Mouse (Mus musculus) cerebellum, postnatal 10 days (tissue): ENCODE results near the gene Vps37b.

Source experiments
- DNase-seq, 2 experiments: peaks; one replicate each; pipeline ENCODE4 v3.0.0; 2021; ENCODE audit warnings: mixed read lengths in 2 of 2

Gene Vps37b

GRCm38 (mm10) chr5:124045453-124046010 is 13.5 kb upstream of the Vps37b start:
- DNase-seq = peak; percentile 87 to 92

- no peak for DNase-seq
Measured at GRCm38 (mm10) chr5:124043999-124044398, 11.9 kb upstream of the Vps37b start.

GRCm38 (mm10) chr5:124043212-124043978 is 11.3 kb upstream of the Vps37b start:
- peak; percentile 95 to 97 for DNase-seq

- DNase-seq = no peak
Measured at GRCm38 (mm10) chr5:124041097-124041496, 9.0 kb upstream of the Vps37b start.

- no peak for DNase-seq
Measured at GRCm38 (mm10) chr5:124039602-124040001, 7.5 kb upstream of the Vps37b start.

GRCm38 (mm10) chr5:124036836-124037235 is 4.8 kb upstream of the Vps37b start:
- no peak for DNase-seq

GRCm38 (mm10) chr5:124036341-124036740 is 4.3 kb upstream of the Vps37b start:
- no peak for DNase-seq

- DNase-seq = no peak
Measured at GRCm38 (mm10) chr5:124035806-124036205, 3.7 kb upstream of the Vps37b start.

- DNase-seq = no peak
Measured at GRCm38 (mm10) chr5:124035406-124035805, 3.3 kb upstream of the Vps37b start.

GRCm38 (mm10) chr5:124034471-124034870 is 2.4 kb upstream of the Vps37b start:
- no peak for DNase-seq

- DNase-seq = peak in 1 of 2 experiments; percentile 39
Measured at GRCm38 (mm10) chr5:124031068-124031955, 758 bp downstream of the Vps37b start.

GRCm38 (mm10) chr5:124030386-124031067 is 1.5 kb downstream of the Vps37b start:
- DNase-seq = peak; percentile 71

GRCm38 (mm10) chr5:124029220-124030035 is 2.6 kb downstream of the Vps37b start:
- peak; percentile 56 to 65 for DNase-seq

GRCm38 (mm10) chr5:124028680-124029079 is 3.4 kb downstream of the Vps37b start:
- peak in 1 of 2 experiments; percentile 24 for DNase-seq

- peak in 1 of 2 experiments; percentile 26 for DNase-seq
Measured at GRCm38 (mm10) chr5:124027702-124028470, 4.2 kb downstream of the Vps37b start.

GRCm38 (mm10) chr5:124026568-124026967 is 5.5 kb downstream of the Vps37b start:
- DNase-seq = peak in 1 of 2 experiments; percentile 30

- peak in 1 of 2 experiments; percentile 57 for DNase-seq
Measured at GRCm38 (mm10) chr5:124025587-124026441, 6.3 kb downstream of the Vps37b start.

- DNase-seq = peak in 1 of 2 experiments; percentile 23
Measured at GRCm38 (mm10) chr5:124025146-124025545, 6.9 kb downstream of the Vps37b start.

GRCm38 (mm10) chr5:124024677-124025076 is 7.4 kb downstream of the Vps37b start:
- DNase-seq = peak; percentile 81 to 89

GRCm38 (mm10) chr5:124022365-124022764 is 9.7 kb downstream of the Vps37b start:
- no peak for DNase-seq
